Mouse (Mus musculus): ENCODE results near the gene Senp1.

GRCm38 (mm10) chr15:98068506-98068905 lies 25.0 kb downstream of the Senp1 start:
- no peak for TF ChIP-seq POLR2A (IDR thresholded peaks at IDR 0.05; ENCODE audit: borderline replicate concordance, extremely low read depth, low read depth, low read length)
- no peak for TF ChIP-seq CTCF (IDR thresholded peaks at IDR 0.05; ENCODE audit: insufficient read depth, low read length)

Data from lung, adult 2 months (tissue).